Mouse (Mus musculus) limb, embryonic 12.5 days (tissue): ENCODE data around the gene Gfod1. TPM values are rescaled to one million over a fixed set of nuclear protein-coding genes. Genes with fewer than 3 reads are reported as not detected.

ENCODE experiments used
- ATAC-seq: fragments of 200-750 bp; cut with Nextera tagmentation; 2 replicates; pipeline ENCODE4 v1.8.0; 2017; ENCODE audit warnings: low read depth, moderate TSS enrichment; ENCODE audit not compliant: insufficient number of reproducible peaks, insufficient read depth, low FRiP score, low TSS enrichment
- H3K27ac ChIP-seq: fragments of 300-500 bp; sonication (generic); 2 replicates; pipeline ENCODE4 v1.5.1; 2016; ENCODE audit warnings: mild to moderate bottlenecking, moderate library complexity
- H3K27me3 ChIP-seq: fragments of 300-500 bp; sonication (generic); 2 replicates; pipeline ENCODE4 v1.6.1; 2016; ENCODE audit warnings: mild to moderate bottlenecking, moderate library complexity
- H3K36me3 ChIP-seq: fragments of 300-500 bp; sonication (generic); 2 replicates; pipeline ENCODE4 v1.6.1; 2016; ENCODE audit warnings: mild to moderate bottlenecking, moderate library complexity
- H3K4me1 ChIP-seq: fragments of 300-500 bp; sonication (generic); replicated peaks from 2 replicates; pipeline ENCODE4 v1.6.1; 2016
- H3K4me2 ChIP-seq: fragments of 300-500 bp; sonication (generic); 2 replicates; pipeline ENCODE4 v1.6.1; 2016; ENCODE audit warnings: mild to moderate bottlenecking, moderate library complexity
- H3K4me3 ChIP-seq: fragments of 300-500 bp; sonication (generic); replicated peaks from 2 replicates; pipeline ENCODE4 v1.5.1; 2016; ENCODE audit warnings: mild to moderate bottlenecking
- H3K9ac ChIP-seq: fragments of 300-500 bp; sonication (generic); replicated peaks from 2 replicates; pipeline ENCODE4 v1.6.1; 2016; ENCODE audit warnings: mild to moderate bottlenecking, moderate library complexity
- H3K9me3 ChIP-seq: fragments of 300-500 bp; sonication (generic); 2 replicates; pipeline ENCODE4 v1.6.1; 2016; ENCODE audit warnings: mild to moderate bottlenecking, moderate library complexity
- WGBS: fragments of 180-500 bp; shearing (Covaris S2); methylation state at CpG from one replicate; pipeline ENCODE4 v1.1.7; 2016; 5-methylcytosine and 5-hydroxymethylcytosine counted together
- polyA plus RNA-seq: library from polyadenylated mRNA; unstranded; fragments of >200 nt; fragmentation: Nextera tagmentation; extraction: Ambion mirVana; gene quantifications from 2 replicates; pipeline ENCODE4 v1.2.1, GENCODE M21; 2016

Gfod1 gene
- polyA plus RNA-seq = 0.23 and 0.37 TPM in 2 replicates

DNA sequence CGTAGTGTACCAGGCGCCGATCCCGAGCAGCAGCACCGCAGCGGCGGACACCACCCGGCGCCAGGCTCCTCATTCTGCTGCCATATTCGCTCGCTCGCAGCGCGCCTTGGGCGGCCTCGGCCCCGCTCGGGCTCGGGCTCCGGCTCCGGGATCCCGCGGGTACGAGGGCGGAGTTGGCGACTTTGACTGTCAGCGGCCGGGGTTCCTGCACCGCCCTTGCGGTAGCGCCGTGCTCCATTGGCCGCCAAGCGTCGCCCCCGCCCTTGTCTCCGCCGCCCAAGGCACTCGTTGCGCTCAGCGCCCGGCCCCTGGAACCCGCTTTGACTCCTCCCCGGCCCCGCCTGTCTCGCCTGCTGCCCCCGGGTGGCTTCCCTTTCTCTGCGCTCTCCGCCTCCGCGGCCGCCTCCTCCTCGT is at the start of gene Gfod1:
TSS of gene Gfod1 (minus strand) at position 155 of the 414 bp plus-strand sequence.
- Histone ChIP-seq H3K36me3 (no peaks in the 10 kb centered on the region), H3K9me3 (no peaks in the 10 kb centered on the region), H3K27me3 (peaks cover 64% of the 10 kb centered on the region), H3K4me2 (peak within 1 kb of the TSS; percentile 100), H3K9ac (peak within 1 kb of the TSS; percentile 73), H3K27ac (peak within 1 kb of the TSS; percentile 53; the same call in 1 of the 2 replicates), H3K4me1 (peaks cover 20% of the 10 kb centered on the region), H3K4me3 (peak within 1 kb of the TSS; percentile 65)
- WGBS = under 1% methylated on average over 53 of the region's 53 CpGs
- ATAC-seq = peak; percentile 89

DNA sequence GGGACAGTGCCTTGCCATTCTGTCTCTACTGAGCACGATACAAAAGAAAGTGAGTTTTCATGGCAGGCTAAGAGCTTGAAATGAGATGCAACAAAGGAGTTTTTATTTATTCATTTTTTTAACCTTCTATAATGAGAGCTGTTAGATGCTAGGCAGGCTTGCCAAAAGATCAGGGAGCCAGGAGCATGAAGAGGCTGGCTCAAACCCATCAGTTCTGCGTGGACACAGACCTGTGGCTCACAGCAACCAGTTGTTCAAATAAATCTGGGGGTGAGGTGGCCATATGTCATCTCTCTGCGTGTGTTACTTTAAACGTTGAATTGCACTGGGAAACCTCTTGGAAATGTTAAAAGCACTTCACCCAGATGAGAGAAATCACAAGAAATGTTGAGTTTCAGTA is 49.4 kb upstream of the Gfod1 start:
- no peak for ATAC-seq
- no peak overlapping the region for H3K4me3 ChIP-seq
- H3K9ac ChIP-seq = no peak overlapping the region
- H3K27me3 ChIP-seq = no peaks in the 10 kb centered on the region
- no peaks in the 10 kb centered on the region for H3K9me3 ChIP-seq
- no peak overlapping the region for H3K4me2 ChIP-seq
- no peaks in the 10 kb centered on the region for H3K36me3 ChIP-seq
- WGBS = 85% methylated on average over 4 of the region's 4 CpGs
- no peak overlapping the region for H3K27ac ChIP-seq
- H3K4me1 ChIP-seq = peaks cover 20% of the 10 kb centered on the region

- H3K4me1 ChIP-seq = peaks cover 15% of the 10 kb centered on the region
- 82% methylated on average over 9 of the region's 9 CpGs for WGBS
- no peaks in the 10 kb centered on the region for H3K36me3 ChIP-seq
- H3K4me3 ChIP-seq = no peak overlapping the region
- ATAC-seq = no peak
- no peak overlapping the region for H3K27ac ChIP-seq
- H3K27me3 ChIP-seq = no peaks in the 10 kb centered on the region
- H3K9me3 ChIP-seq = no peaks in the 10 kb centered on the region
- no peak overlapping the region for H3K9ac ChIP-seq
- no peak overlapping the region for H3K4me2 ChIP-seq
Observed at GRCm38 (mm10) chr13:43350489-43351169, 46.7 kb upstream of the Gfod1 start.

GRCm38 (mm10) chr13:43349376-43349775 is 45.4 kb upstream of the Gfod1 start:
- H3K27me3 ChIP-seq = no peaks in the 10 kb centered on the region
- no peaks in the 10 kb centered on the region for H3K9me3 ChIP-seq
- no peak overlapping the region for H3K4me2 ChIP-seq
- no peak overlapping the region for H3K27ac ChIP-seq
- 0 out of 2 replicates have a peak, but pooled peaks cover 4% of the 10 kb centered on the region for H3K4me1 ChIP-seq
- no peak overlapping the region for H3K4me3 ChIP-seq
- 93% methylated on average over 8 of the region's 8 CpGs for WGBS
- no peak for ATAC-seq
- H3K9ac ChIP-seq = no peak overlapping the region
- no peaks in the 10 kb centered on the region for H3K36me3 ChIP-seq

DNA sequence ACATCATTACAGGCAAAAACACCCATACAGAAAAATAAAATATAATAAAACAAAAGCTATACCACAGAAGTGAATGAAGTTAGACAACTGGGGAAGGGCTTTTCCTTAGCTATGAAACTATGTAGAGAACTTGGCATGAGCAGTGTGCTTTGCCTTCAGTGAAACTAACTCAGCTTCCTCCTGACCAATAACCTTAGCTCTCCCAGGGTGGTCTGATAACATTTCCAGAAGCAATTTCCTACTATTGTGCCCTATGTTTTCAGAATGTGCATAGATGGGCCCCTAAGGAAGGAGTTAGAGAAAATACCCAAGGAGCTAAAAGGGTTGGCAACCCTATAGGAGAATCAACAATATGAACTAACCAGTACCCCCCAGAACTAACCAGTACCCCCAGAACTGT is 42.9 kb upstream of the Gfod1 start:
- H3K27ac ChIP-seq = no peak overlapping the region
- no peaks in the 10 kb centered on the region for H3K27me3 ChIP-seq
- no peaks in the 10 kb centered on the region for H3K4me1 ChIP-seq
- no peak overlapping the region for H3K9ac ChIP-seq
- no peak overlapping the region for H3K4me3 ChIP-seq
- no peaks in the 10 kb centered on the region for H3K36me3 ChIP-seq
- no peak for ATAC-seq
- no peak overlapping the region for H3K4me2 ChIP-seq
- H3K9me3 ChIP-seq = no peaks in the 10 kb centered on the region

- H3K4me2 ChIP-seq = no peak overlapping the region
- H3K4me3 ChIP-seq = no peak overlapping the region
- no peak for ATAC-seq
- no peak overlapping the region for H3K9ac ChIP-seq
- no peak overlapping the region for H3K27ac ChIP-seq
- WGBS = 88% methylated on average over 4 of the region's 4 CpGs
- H3K27me3 ChIP-seq = no peaks in the 10 kb centered on the region
- H3K36me3 ChIP-seq = no peaks in the 10 kb centered on the region
- 0 out of 2 replicates have a peak, but pooled peaks cover 5% of the 10 kb centered on the region for H3K4me1 ChIP-seq
- H3K9me3 ChIP-seq = no peaks in the 10 kb centered on the region
Observed at GRCm38 (mm10) chr13:43338632-43339031, 34.7 kb upstream of the Gfod1 start.

GRCm38 (mm10) chr13:43338001-43338400 is 34.0 kb upstream of the Gfod1 start:
- Histone ChIP-seq H3K27me3 (no peaks in the 10 kb centered on the region), H3K9me3 (no peaks in the 10 kb centered on the region)

DNA sequence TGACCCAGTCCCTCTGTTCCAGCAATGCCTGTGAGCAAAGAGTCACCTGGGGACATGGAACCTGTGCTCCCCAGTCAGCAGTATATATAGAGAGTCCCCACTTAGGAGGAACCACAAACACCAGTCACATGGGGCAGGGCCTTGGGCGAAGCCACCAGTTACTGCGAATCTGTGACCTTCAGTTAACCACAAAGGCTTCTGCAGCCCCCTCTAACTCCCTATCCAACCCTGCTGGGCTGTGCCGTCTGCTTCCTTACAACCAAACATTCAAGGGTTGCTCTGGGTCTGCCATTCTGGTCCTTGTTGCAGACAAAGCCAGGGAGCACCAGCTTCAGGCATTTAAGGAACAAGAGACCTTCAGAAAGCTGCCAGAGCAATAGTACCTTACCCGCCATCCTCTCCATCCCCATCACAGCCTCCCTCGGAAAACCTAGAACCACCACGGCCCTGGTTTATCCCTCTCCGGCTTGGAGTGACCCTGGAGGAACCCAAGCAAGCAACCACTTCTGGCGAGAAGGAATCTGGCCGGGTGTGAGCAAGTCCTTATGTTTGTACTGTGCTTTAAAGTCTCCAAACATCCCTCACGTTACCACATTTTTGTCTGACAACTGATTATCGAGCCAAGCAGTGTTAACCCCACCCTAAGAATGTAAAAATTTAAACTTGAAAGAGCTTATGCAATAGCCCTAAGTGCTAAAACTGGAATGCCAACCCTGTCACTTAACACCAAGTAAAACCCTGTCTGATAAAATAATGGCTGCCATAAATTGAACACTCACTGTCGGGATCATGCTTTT is 32.7 kb upstream of the Gfod1 start:
- Histone ChIP-seq H3K36me3 (no peaks in the 10 kb centered on the region), H3K27ac (0 out of 2 replicates have a peak overlapping the region, but pooled peaks have one; percentile 29), H3K4me1 (0 out of 2 replicates have a peak, but pooled peaks cover 5% of the 10 kb centered on the region), H3K4me3 (no peak overlapping the region), H3K27me3 (no peaks in the 10 kb centered on the region), H3K9me3 (no peaks in the 10 kb centered on the region), H3K4me2 (no peak overlapping the region), H3K9ac (no peak overlapping the region)
- ATAC-seq = no peak
- 53% methylated on average over 12 of the region's 12 CpGs for WGBS

More at GRCm38 (mm10) chr13:43338001-43338400, 34.0 kb upstream of the Gfod1 start:
- Histone ChIP-seq H3K4me3 (no peak overlapping the region), H3K9ac (no peak overlapping the region), H3K36me3 (no peaks in the 10 kb centered on the region), H3K27ac (no peak overlapping the region), H3K4me2 (no peak overlapping the region), H3K4me1 (0 out of 2 replicates have a peak, but pooled peaks cover 5% of the 10 kb centered on the region)
- ATAC-seq = no peak
- WGBS = 89% methylated on average over 8 of the region's 8 CpGs

GRCm38 (mm10) chr13:43332591-43332990 is 28.6 kb upstream of the Gfod1 start:
- Histone ChIP-seq H3K4me2 (no peak overlapping the region), H3K27me3 (no peaks in the 10 kb centered on the region), H3K4me3 (no peak overlapping the region), H3K27ac (no peak overlapping the region), H3K4me1 (0 out of 2 replicates have a peak, but pooled peaks cover 5% of the 10 kb centered on the region), H3K9ac (no peak overlapping the region), H3K36me3 (no peaks in the 10 kb centered on the region), H3K9me3 (no peaks in the 10 kb centered on the region)
- 47% methylated on average over 7 of the region's 7 CpGs for WGBS
- ATAC-seq = no peak

GRCm38 (mm10) chr13:43331721-43332444 is 27.9 kb upstream of the Gfod1 start:
- no peak overlapping the region for H3K9ac ChIP-seq
- WGBS = 44% methylated on average over 11 of the region's 11 CpGs
- no peaks in the 10 kb centered on the region for H3K27me3 ChIP-seq
- no peaks in the 10 kb centered on the region for H3K36me3 ChIP-seq
- no peak overlapping the region for H3K4me3 ChIP-seq
- 0 out of 2 replicates have a peak, but pooled peaks cover 5% of the 10 kb centered on the region for H3K4me1 ChIP-seq
- ATAC-seq = no peak
- no peaks in the 10 kb centered on the region for H3K9me3 ChIP-seq
- no peak overlapping the region for H3K27ac ChIP-seq
- H3K4me2 ChIP-seq = no peak overlapping the region

DNA sequence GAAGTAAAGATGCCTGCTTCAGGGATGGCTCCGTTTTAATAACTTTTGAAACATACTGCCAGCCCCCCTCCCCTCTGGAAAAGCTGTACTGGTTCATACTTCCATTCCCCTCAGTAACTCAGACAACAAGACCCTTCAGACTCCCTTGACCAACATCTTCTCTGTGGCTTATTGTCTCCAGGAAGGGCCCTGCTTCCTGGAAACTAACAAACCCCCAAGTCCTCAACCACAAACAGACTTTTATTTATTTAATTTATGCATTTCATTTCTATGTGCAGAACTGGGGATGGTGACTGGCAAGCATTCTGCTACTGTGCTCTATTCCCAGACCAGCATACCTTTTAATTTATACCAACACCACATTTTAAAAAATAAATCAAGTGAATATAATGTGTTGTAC is 21.5 kb upstream of the Gfod1 start:
- 0 out of 2 replicates have a peak, but pooled peaks cover 2% of the 10 kb centered on the region for H3K9me3 ChIP-seq
- no peak overlapping the region for H3K4me2 ChIP-seq
- no peaks in the 10 kb centered on the region for H3K4me1 ChIP-seq
- 64% methylated on average over 1 of the region's 1 CpGs for WGBS
- H3K9ac ChIP-seq = no peak overlapping the region
- H3K27ac ChIP-seq = no peak overlapping the region
- H3K36me3 ChIP-seq = no peaks in the 10 kb centered on the region
- no peak overlapping the region for H3K4me3 ChIP-seq
- H3K27me3 ChIP-seq = no peaks in the 10 kb centered on the region
- no peak for ATAC-seq
